ENCODE assay signal across 9 mouse cellular contexts in genomic region chr11:51968896-51969295, GRCm38 (mm10). TPM values are rescaled to one million over a fixed set of nuclear protein-coding genes. Genes with fewer than 3 reads are reported as not detected.
DNase-seq lines count a peak whose midpoint lies in the region; ATAC-seq lines count a peak whose summit lies in the region.
"Had no signal": no experiment of that assay in that cellular context is flagged by ENCODE, and none has a peak within 500 bp of the region (broad histone marks: within the 10 kb centered on the region; RNA-seq: fewer than 3 reads in every experiment).

No protein-coding gene starts in this region.

- H3K4me1 ChIP-seq in forebrain, embryonic 12.5 days = peaks cover 13% of the 10 kb centered on the region
- H3K4me1 ChIP-seq in forebrain, embryonic 16.5 days (replicated peaks; ENCODE audit: control insufficient read depth, insufficient read depth, low read length) = peaks cover 11% of the 10 kb centered on the region
- peaks cover 14% of the 10 kb centered on the region for H3K4me1 ChIP-seq in midbrain, embryonic 13.5 days (replicated peaks)
- peaks cover 4% of the 10 kb centered on the region for H3K4me1 ChIP-seq in midbrain, embryonic 16.5 days (ENCODE audit: control insufficient read depth, insufficient read depth, low read length)

- DNase-seq in ZHBTc4 (ENCODE audit: low read depth, low spot score) = peak; percentile 43
- no peak for DNase-seq in left cerebral cortex, adult 11 months (ENCODE audit: low spot score)
- no peak for DNase-seq in testis, postnatal 14 days (ENCODE audit: low spot score)
- DNase-seq: lung, postnatal 36 days had no signal

- H3K27ac ChIP-seq in forebrain, embryonic 12.5 days = no peak overlapping the region
- H3K27ac ChIP-seq in forebrain, embryonic 16.5 days (ENCODE audit: low read length) = no peak overlapping the region
- H3K27ac ChIP-seq in midbrain, embryonic 13.5 days = no peak overlapping the region
- H3K27ac ChIP-seq in midbrain, embryonic 16.5 days (ENCODE audit: low read length) = no peak overlapping the region

- 0 out of 2 replicates have a peak overlapping the region, but pooled peaks have one; percentile 95 for H3K4me2 ChIP-seq in forebrain, embryonic 12.5 days
- H3K4me2 ChIP-seq in forebrain, embryonic 16.5 days (ENCODE audit: low read length) = no peak overlapping the region
- H3K4me2 ChIP-seq in midbrain, embryonic 13.5 days (replicated peaks) = peak overlapping the region; percentile 95; the same call in 1 of the 2 replicates
- no peak overlapping the region for H3K4me2 ChIP-seq in midbrain, embryonic 16.5 days (ENCODE audit: low read length)

- H3K9me3 ChIP-seq in forebrain, embryonic 12.5 days = no peaks in the 10 kb centered on the region
- H3K9me3 ChIP-seq in forebrain, embryonic 16.5 days (ENCODE audit: control insufficient read depth, low read length) = no peaks in the 10 kb centered on the region
- H3K9me3 ChIP-seq in midbrain, embryonic 13.5 days = no peaks in the 10 kb centered on the region
- no peaks in the 10 kb centered on the region for H3K9me3 ChIP-seq in midbrain, embryonic 16.5 days (replicated peaks; ENCODE audit: control insufficient read depth, low read length, poor library complexity, severe bottlenecking)

- peaks cover 41% of the 10 kb centered on the region for H3K36me3 ChIP-seq in forebrain, embryonic 12.5 days (replicated peaks)
- peaks cover 21% of the 10 kb centered on the region for H3K36me3 ChIP-seq in forebrain, embryonic 16.5 days (ENCODE audit: control insufficient read depth, insufficient read depth)
- peaks cover 42% of the 10 kb centered on the region for H3K36me3 ChIP-seq in midbrain, embryonic 13.5 days
- peaks cover 20% of the 10 kb centered on the region for H3K36me3 ChIP-seq in midbrain, embryonic 16.5 days (ENCODE audit: control insufficient read depth, insufficient read depth, low read length)

- H3K27me3 ChIP-seq in forebrain, embryonic 12.5 days = no peaks in the 10 kb centered on the region
- H3K27me3 ChIP-seq in forebrain, embryonic 16.5 days (replicated peaks; ENCODE audit: control insufficient read depth, insufficient read depth, low read length) = no peaks in the 10 kb centered on the region
- H3K27me3 ChIP-seq in midbrain, embryonic 13.5 days = no peaks in the 10 kb centered on the region
- H3K27me3 ChIP-seq in midbrain, embryonic 16.5 days (ENCODE audit: control insufficient read depth, insufficient read depth, low read depth, low read length) = no peaks in the 10 kb centered on the region

- H3K9ac ChIP-seq in forebrain, embryonic 12.5 days = no peak overlapping the region
- no peak overlapping the region for H3K9ac ChIP-seq in forebrain, embryonic 16.5 days (replicated peaks; ENCODE audit: low read depth, low read length)
- no peak overlapping the region for H3K9ac ChIP-seq in midbrain, embryonic 13.5 days (replicated peaks)
- H3K9ac ChIP-seq in midbrain, embryonic 16.5 days (ENCODE audit: low read depth, low read length) = no peak overlapping the region

- 91% methylated on average over 9 of the region's 9 CpGs for WGBS in forebrain, embryonic 12.5 days
- whole genome bisulfite sequencing in forebrain, embryonic 16.5 days = 96% methylated on average over 9 of the region's 9 CpGs
- 93% methylated on average over 9 of the region's 9 CpGs for WGBS in midbrain, embryonic 13.5 days
- 95% methylated on average over 9 of the region's 9 CpGs for WGBS in midbrain, embryonic 16.5 days

- ATAC-seq in forebrain, embryonic 12.5 days (ENCODE audit: low FRiP score) = no peak
- no peak for ATAC-seq in forebrain, embryonic 16.5 days
- no peak for ATAC-seq in midbrain, embryonic 13.5 days
- ATAC-seq in midbrain, embryonic 16.5 days = no peak
- ATAC-seq in monocyte, adult 5-6 weeks (replicated peaks; ENCODE audit: insufficient number of reproducible peaks, low FRiP score, low TSS enrichment, poor library complexity, severe bottlenecking) = peak; percentile 45; the same call in 1 of the 2 replicates

- H3K4me3 ChIP-seq in forebrain, embryonic 12.5 days (replicated peaks) = no peak overlapping the region
- H3K4me3 ChIP-seq in forebrain, embryonic 16.5 days (replicated peaks; ENCODE audit: low read length) = no peak overlapping the region
- no peak overlapping the region for H3K4me3 ChIP-seq in midbrain, embryonic 13.5 days (replicated peaks)
- no peak overlapping the region for H3K4me3 ChIP-seq in midbrain, embryonic 16.5 days (ENCODE audit: low read depth, low read length)

RNA-seq across cellular contexts. Expression of gene Cdkn2aipnl, which starts 1.4 kb away (rescaled TPM):
- polyA plus RNA-seq in forebrain, embryonic 12.5 days (2016; fragmentation: Nextera tagmentation; extraction: Ambion mirVana) = 114 and 122 TPM in 2 replicates
- 119 TPM in 2 replicates for polyA plus RNA-seq in forebrain, embryonic 16.5 days (2015; fragmentation: Nextera tagmentation; extraction: Ambion mirVana)
- 118 and 120 TPM in 2 replicates for polyA plus RNA-seq in midbrain, embryonic 13.5 days (2015; fragmentation: Nextera tagmentation; extraction: Ambion mirVana)
- 125 and 134 TPM in 2 replicates for polyA plus RNA-seq in midbrain, embryonic 16.5 days (2015; fragmentation: Nextera tagmentation; extraction: Ambion mirVana)
- 45.8 to 58.1 TPM (median 49.2 TPM) in 3 replicates for total RNA-seq in monocyte, adult 5-6 weeks (2017)

RNA-seq across cellular contexts. Expression of gene Ube2b, which starts 31.7 kb away (rescaled TPM):
- polyA plus RNA-seq in forebrain, embryonic 12.5 days (2016; fragmentation: Nextera tagmentation; extraction: Ambion mirVana) = 241 and 242 TPM in 2 replicates
- 279 and 306 TPM in 2 replicates for polyA plus RNA-seq in forebrain, embryonic 16.5 days (2015; fragmentation: Nextera tagmentation; extraction: Ambion mirVana)
- polyA plus RNA-seq in midbrain, embryonic 13.5 days (2015; fragmentation: Nextera tagmentation; extraction: Ambion mirVana) = 272 and 284 TPM in 2 replicates
- 237 and 256 TPM in 2 replicates for polyA plus RNA-seq in midbrain, embryonic 16.5 days (2015; fragmentation: Nextera tagmentation; extraction: Ambion mirVana)
- total RNA-seq in monocyte, adult 5-6 weeks (2017) = 158 to 210 TPM (median 163 TPM) in 3 replicates

RNA-seq across cellular contexts. Expression of gene Cdkl3, which starts 35.1 kb away (rescaled TPM):
- 16.1 and 16.2 TPM in 2 replicates for polyA plus RNA-seq in forebrain, embryonic 12.5 days (2016; fragmentation: Nextera tagmentation; extraction: Ambion mirVana)
- polyA plus RNA-seq in forebrain, embryonic 16.5 days (2015; fragmentation: Nextera tagmentation; extraction: Ambion mirVana) = 27.0 and 27.1 TPM in 2 replicates
- 22.6 and 25.3 TPM in 2 replicates for polyA plus RNA-seq in midbrain, embryonic 13.5 days (2015; fragmentation: Nextera tagmentation; extraction: Ambion mirVana)
- polyA plus RNA-seq in midbrain, embryonic 16.5 days (2015; fragmentation: Nextera tagmentation; extraction: Ambion mirVana) = 33.8 and 34.4 TPM in 2 replicates
- total RNA-seq in monocyte, adult 5-6 weeks (2017) = 2.7 to 7.1 TPM (median 3.7 TPM) in 3 replicates

Comparison
In these comparisons a context has a peak if more than half of its experiments do, and no peak if none do; other contexts are left out.
1. H3K4me2 ChIP-seq: peak in forebrain, embryonic 12.5 days (single experiment) and midbrain, embryonic 13.5 days (single experiment); none in forebrain, embryonic 16.5 days (single experiment) and midbrain, embryonic 16.5 days (single experiment).